Mouse (Mus musculus): ENCODE measurements around the gene Ddx41. TPM values are rescaled to one million over a fixed set of nuclear protein-coding genes. Genes with fewer than 3 reads are reported as not detected.
"Not testable (repeated sequence)": the region's sequence is repeated elsewhere in the genome, so short reads cannot be mapped to it uniquely, and the experiment has no call there.

The Ddx41 gene
- polyA plus RNA-seq, 1 experiment, result 53.6 TPM

GRCm38 (mm10) chr13:55571027-55571751 lies 34.7 kb upstream of the Ddx41 start, which contains the start of gene Fam193b:
Fam193b (minus strand) TSS chr13:55571120.
- TF ChIP-seq POLR2A (IDR thresholded peaks at IDR 0.05; ENCODE audit: low read depth, low read length), result peak; percentile 26; the same call in 1 of the 2 replicates
- no peak for TF ChIP-seq CTCF (IDR thresholded peaks at IDR 0.05; ENCODE audit: extremely low read depth, insufficient read length, insufficient replicate concordance, low read depth, low read length)
- H3K36me3 ChIP-seq (ENCODE audit: control insufficient read depth, insufficient read depth, low read length), result no peaks in the 10 kb centered on the region

GRCm38 (mm10) chr13:55570286-55570973 lies 34.0 kb upstream of the Ddx41 start:
- whole genome bisulfite sequencing, result 2% methylated on average over 44 of the region's 47 CpGs
- TF ChIP-seq POLR2A (IDR thresholded peaks at IDR 0.05; ENCODE audit: low read depth, low read length), result no peak; the same call in 1 of the 2 replicates
- no peak for TF ChIP-seq CTCF (IDR thresholded peaks at IDR 0.05; ENCODE audit: extremely low read depth, insufficient read length, insufficient replicate concordance, low read depth, low read length)

More at GRCm38 (mm10) chr13:55571027-55571751, 34.7 kb upstream of the Ddx41 start, which contains the start of gene Fam193b:
- no peaks in the 10 kb centered on the region for H3K27me3 ChIP-seq (ENCODE audit: control insufficient read depth, insufficient read depth, low read length)
- peaks cover 2% of the 10 kb centered on the region; the same call in 1 of the 2 replicates for H3K4me1 ChIP-seq (ENCODE audit: control insufficient read depth, insufficient read depth, insufficient read length, low read length)
- 2% methylated on average over 41 of the region's 47 CpGs for WGBS
- H3K27ac ChIP-seq (ENCODE audit: insufficient read depth, low read depth, low read length), result peak within 1 kb of the TSS; percentile 48; the same call in 1 of the 2 replicates
- H3K4me3 ChIP-seq (ENCODE audit: low read depth, low read length), result peak within 1 kb of the TSS; percentile 95

GRCm38 (mm10) chr13:55569726-55570285 lies 33.3 kb upstream of the Ddx41 start:
- peak overlapping the region; percentile 95 for H3K4me3 ChIP-seq (ENCODE audit: low read depth, low read length)
- 16% methylated on average over 16 of the region's 16 CpGs for WGBS
- no peak overlapping the region for H3K27ac ChIP-seq (ENCODE audit: insufficient read depth, low read depth, low read length)
- TF ChIP-seq POLR2A (IDR thresholded peaks at IDR 0.05; ENCODE audit: low read depth, low read length), result no peak
- no peak for TF ChIP-seq CTCF (IDR thresholded peaks at IDR 0.05; ENCODE audit: extremely low read depth, insufficient read length, insufficient replicate concordance, low read depth, low read length)
- H3K4me1 ChIP-seq (ENCODE audit: control insufficient read depth, insufficient read depth, insufficient read length, low read length), result peaks cover 2% of the 10 kb centered on the region; the same call in 1 of the 2 replicates
- no peaks in the 10 kb centered on the region for H3K27me3 ChIP-seq (ENCODE audit: control insufficient read depth, insufficient read depth, low read length)
- no peaks in the 10 kb centered on the region for H3K36me3 ChIP-seq (ENCODE audit: control insufficient read depth, insufficient read depth, low read length)

More at GRCm38 (mm10) chr13:55570286-55570973, 34.0 kb upstream of the Ddx41 start:
- peak overlapping the region; percentile 95 for H3K4me3 ChIP-seq (ENCODE audit: low read depth, low read length)
- no peaks in the 10 kb centered on the region for H3K27me3 ChIP-seq (ENCODE audit: control insufficient read depth, insufficient read depth, low read length)
- no peak overlapping the region for H3K27ac ChIP-seq (ENCODE audit: insufficient read depth, low read depth, low read length)
- peaks cover 2% of the 10 kb centered on the region; the same call in 1 of the 2 replicates for H3K4me1 ChIP-seq (ENCODE audit: control insufficient read depth, insufficient read depth, insufficient read length, low read length)
- no peaks in the 10 kb centered on the region for H3K36me3 ChIP-seq (ENCODE audit: control insufficient read depth, insufficient read depth, low read length)

GRCm38 (mm10) chr13:55568524-55568923 lies 32.1 kb upstream of the Ddx41 start:
- WGBS, result 86% methylated on average over 4 of the region's 4 CpGs
- H3K4me3 ChIP-seq (ENCODE audit: low read depth, low read length); H3K4me1 ChIP-seq (ENCODE audit: control insufficient read depth, insufficient read depth, insufficient read length, low read length); H3K27ac ChIP-seq (ENCODE audit: insufficient read depth, low read depth, low read length); H3K36me3 ChIP-seq (ENCODE audit: control insufficient read depth, insufficient read depth, low read length); H3K27me3 ChIP-seq (ENCODE audit: control insufficient read depth, insufficient read depth, low read length): not testable (repeated sequence)

- TF ChIP-seq CTCF (IDR thresholded peaks at IDR 0.05; ENCODE audit: extremely low read depth, insufficient read length, insufficient replicate concordance, low read depth, low read length), result no peak
- no peak for TF ChIP-seq POLR2A (IDR thresholded peaks at IDR 0.05; ENCODE audit: low read depth, low read length)
- WGBS, result 91% methylated on average over 2 of the region's 2 CpGs
- Histone ChIP-seq H3K4me3 (ENCODE audit: low read depth, low read length) (no peak overlapping the region), H3K4me1 (ENCODE audit: control insufficient read depth, insufficient read depth, insufficient read length, low read length) (peaks cover 2% of the 10 kb centered on the region; the same call in 1 of the 2 replicates), H3K36me3 (ENCODE audit: control insufficient read depth, insufficient read depth, low read length) (no peaks in the 10 kb centered on the region), H3K27me3 (ENCODE audit: control insufficient read depth, insufficient read depth, low read length) (no peaks in the 10 kb centered on the region), H3K27ac (ENCODE audit: insufficient read depth, low read depth, low read length) (no peak overlapping the region)
Observed at GRCm38 (mm10) chr13:55567949-55568348, 31.5 kb upstream of the Ddx41 start.

- TF ChIP-seq CTCF (IDR thresholded peaks at IDR 0.05; ENCODE audit: extremely low read depth, insufficient read length, insufficient replicate concordance, low read depth, low read length) (no peak), POLR2A (IDR thresholded peaks at IDR 0.05; ENCODE audit: low read depth, low read length) (no peak)
- H3K4me3 ChIP-seq (ENCODE audit: low read depth, low read length), result no peak overlapping the region
- 86% methylated on average over 6 of the region's 6 CpGs for WGBS
- H3K36me3 ChIP-seq (ENCODE audit: control insufficient read depth, insufficient read depth, low read length), result no peaks in the 10 kb centered on the region
- peaks cover 2% of the 10 kb centered on the region; the same call in 1 of the 2 replicates for H3K4me1 ChIP-seq (ENCODE audit: control insufficient read depth, insufficient read depth, insufficient read length, low read length)
- no peaks in the 10 kb centered on the region for H3K27me3 ChIP-seq (ENCODE audit: control insufficient read depth, insufficient read depth, low read length)
- no peak overlapping the region for H3K27ac ChIP-seq (ENCODE audit: insufficient read depth, low read depth, low read length)
Observed at GRCm38 (mm10) chr13:55567001-55567400, 30.5 kb upstream of the Ddx41 start.
